Mouse (Mus musculus): ENCODE results near the gene Pdpk1. TPM values are rescaled to one million over a fixed set of nuclear protein-coding genes. Genes with fewer than 3 reads are reported as not detected.

Pdpk1 gene
- polyA plus RNA-seq, 1 experiment from 2014 or later = 32.6 TPM

- H3K4me1 ChIP-seq = peaks cover 6% of the 10 kb centered on the region
- no peak overlapping the region for H3K4me3 ChIP-seq
- no peaks in the 10 kb centered on the region for H3K9me3 ChIP-seq
- H3K27ac ChIP-seq = no peak overlapping the region
- WGBS = 94% methylated on average over 6 of the region's 6 CpGs
- no peak for DNase-seq (ENCODE audit: extremely low spot score, low spot score)
- H3K36me3 ChIP-seq (replicated peaks) = peaks cover 31% of the 10 kb centered on the region
- no peaks in the 10 kb centered on the region for H3K27me3 ChIP-seq (ENCODE audit: poor library complexity, severe bottlenecking)
These were observed 6.4 kb upstream of the Pdpk1 start for GRCm38 (mm10) chr17:24157121-24157520.

- no peaks in the 10 kb centered on the region for H3K27me3 ChIP-seq (ENCODE audit: poor library complexity, severe bottlenecking)
- no peaks in the 10 kb centered on the region for H3K9me3 ChIP-seq
- H3K36me3 ChIP-seq (replicated peaks) = peaks cover 31% of the 10 kb centered on the region
- DNase-seq (ENCODE audit: extremely low spot score, low spot score) = no peak
- H3K4me1 ChIP-seq = peaks cover 11% of the 10 kb centered on the region
- H3K27ac ChIP-seq = no peak overlapping the region
- no peak overlapping the region for H3K4me3 ChIP-seq
- 80% methylated on average over 3 of the region's 3 CpGs for WGBS
These were observed 5.7 kb upstream of the Pdpk1 start for GRCm38 (mm10) chr17:24156394-24156793.

GRCm38 (mm10) chr17:24155742-24156141 lies 5.0 kb upstream of the Pdpk1 start:
- WGBS = 93% methylated on average over 9 of the region's 9 CpGs
- no peak overlapping the region for H3K4me3 ChIP-seq

GRCm38 (mm10) chr17:24154463-24154862 lies 3.7 kb upstream of the Pdpk1 start:
- Histone ChIP-seq H3K36me3 (replicated peaks) (peaks cover 31% of the 10 kb centered on the region), H3K27me3 (ENCODE audit: poor library complexity, severe bottlenecking) (no peaks in the 10 kb centered on the region), H3K4me1 (peaks cover 11% of the 10 kb centered on the region), H3K9me3 (no peaks in the 10 kb centered on the region), H3K27ac (no peak overlapping the region), H3K4me3 (no peak overlapping the region)
- no peak for DNase-seq (ENCODE audit: extremely low spot score, low spot score)
- WGBS = 81% methylated on average over 3 of the region's 3 CpGs

More at GRCm38 (mm10) chr17:24155742-24156141, 5.0 kb upstream of the Pdpk1 start:
- Histone ChIP-seq H3K27me3 (ENCODE audit: poor library complexity, severe bottlenecking) (no peaks in the 10 kb centered on the region), H3K9me3 (no peaks in the 10 kb centered on the region), H3K36me3 (replicated peaks) (peaks cover 31% of the 10 kb centered on the region), H3K27ac (no peak overlapping the region), H3K4me1 (peaks cover 11% of the 10 kb centered on the region)
- no peak for DNase-seq (ENCODE audit: extremely low spot score, low spot score)

GRCm38 (mm10) chr17:24151890-24152563 lies 1.3 kb upstream of the Pdpk1 start:
- peaks cover 20% of the 10 kb centered on the region for H3K36me3 ChIP-seq (replicated peaks)
- H3K4me1 ChIP-seq = peaks cover 11% of the 10 kb centered on the region
- WGBS = 2% methylated on average over 26 of the region's 26 CpGs
- peak overlapping the region; percentile 53 for H3K4me3 ChIP-seq
- H3K27ac ChIP-seq = peak overlapping the region; percentile 30; the same call in 1 of the 2 replicates
- no peaks in the 10 kb centered on the region for H3K27me3 ChIP-seq (ENCODE audit: poor library complexity, severe bottlenecking)
- no peaks in the 10 kb centered on the region for H3K9me3 ChIP-seq
- DNase-seq (ENCODE audit: extremely low spot score, low spot score) = peak; percentile 79

GRCm38 (mm10) chr17:24151382-24151781 lies 658 bp upstream of the Pdpk1 start:
- peaks cover 11% of the 10 kb centered on the region for H3K4me1 ChIP-seq
- H3K9me3 ChIP-seq = no peaks in the 10 kb centered on the region
- H3K27me3 ChIP-seq (ENCODE audit: poor library complexity, severe bottlenecking) = no peaks in the 10 kb centered on the region
- WGBS = 21% methylated on average over 7 of the region's 7 CpGs
- H3K36me3 ChIP-seq (replicated peaks) = peaks cover 17% of the 10 kb centered on the region
- peak overlapping the region; percentile 53 for H3K4me3 ChIP-seq
- DNase-seq (ENCODE audit: extremely low spot score, low spot score) = no peak
- no peak overlapping the region for H3K27ac ChIP-seq

GRCm38 (mm10) chr17:24149421-24149820 lies 1.3 kb downstream of the Pdpk1 start:
- 0 out of 2 replicates have a peak, but pooled peaks cover under 1% of the 10 kb centered on the region for H3K36me3 ChIP-seq (replicated peaks)
- 89% methylated on average over 7 of the region's 7 CpGs for WGBS

GRCm38 (mm10) chr17:24142897-24143296 lies 7.8 kb downstream of the Pdpk1 start:
- Histone ChIP-seq H3K9me3 (no peaks in the 10 kb centered on the region), H3K27ac (no peak overlapping the region), H3K36me3 (replicated peaks) (no peaks in the 10 kb centered on the region; the same call in 1 of the 2 replicates), H3K4me1 (peaks cover 18% of the 10 kb centered on the region), H3K4me3 (no peak overlapping the region), H3K27me3 (ENCODE audit: poor library complexity, severe bottlenecking) (no peaks in the 10 kb centered on the region)
- 57% methylated on average over 2 of the region's 2 CpGs for WGBS
- no peak for DNase-seq (ENCODE audit: extremely low spot score, low spot score)

More at GRCm38 (mm10) chr17:24149421-24149820, 1.3 kb downstream of the Pdpk1 start:
- no peak for DNase-seq (ENCODE audit: extremely low spot score, low spot score)
- H3K9me3 ChIP-seq = no peaks in the 10 kb centered on the region
- no peaks in the 10 kb centered on the region for H3K27me3 ChIP-seq (ENCODE audit: poor library complexity, severe bottlenecking)
- H3K4me1 ChIP-seq = peaks cover 11% of the 10 kb centered on the region
- no peak overlapping the region for H3K4me3 ChIP-seq
- H3K27ac ChIP-seq = no peak overlapping the region

- Histone ChIP-seq H3K4me1 (peaks cover 18% of the 10 kb centered on the region), H3K9me3 (no peaks in the 10 kb centered on the region), H3K4me3 (peak overlapping the region; percentile 100), H3K27ac (peak overlapping the region; percentile 93), H3K36me3 (replicated peaks) (no peaks in the 10 kb centered on the region; the same call in 1 of the 2 replicates), H3K27me3 (ENCODE audit: poor library complexity, severe bottlenecking) (no peaks in the 10 kb centered on the region)
- DNase-seq (ENCODE audit: extremely low spot score, low spot score) = peak; percentile 94
- under 1% methylated on average over 57 of the region's 57 CpGs for WGBS
These were observed 9.3 kb downstream of the Pdpk1 start for GRCm38 (mm10) chr17:24141425-24141920.

GRCm38 (mm10) chr17:24140845-24141424 lies 9.8 kb downstream of the Pdpk1 start:
- peak overlapping the region; percentile 93 for H3K27ac ChIP-seq
- H3K4me3 ChIP-seq = peak overlapping the region; percentile 100
- no peak for DNase-seq (ENCODE audit: extremely low spot score, low spot score)
- WGBS = under 1% methylated on average over 43 of the region's 43 CpGs
- H3K4me1 ChIP-seq = peaks cover 18% of the 10 kb centered on the region
- no peaks in the 10 kb centered on the region for H3K9me3 ChIP-seq
- no peaks in the 10 kb centered on the region for H3K27me3 ChIP-seq (ENCODE audit: poor library complexity, severe bottlenecking)
- H3K36me3 ChIP-seq (replicated peaks) = no peaks in the 10 kb centered on the region; the same call in 1 of the 2 replicates

GRCm38 (mm10) chr17:24139968-24140367 lies 10.8 kb downstream of the Pdpk1 start:
- peaks cover 18% of the 10 kb centered on the region for H3K4me1 ChIP-seq
- H3K4me3 ChIP-seq = peak overlapping the region; percentile 100
- no peaks in the 10 kb centered on the region; the same call in 1 of the 2 replicates for H3K36me3 ChIP-seq (replicated peaks)
- H3K27me3 ChIP-seq (ENCODE audit: poor library complexity, severe bottlenecking) = no peaks in the 10 kb centered on the region
- H3K27ac ChIP-seq = no peak overlapping the region
- DNase-seq (ENCODE audit: extremely low spot score, low spot score) = no peak
- WGBS = 93% methylated on average over 4 of the region's 4 CpGs
- H3K9me3 ChIP-seq = no peaks in the 10 kb centered on the region

GRCm38 (mm10) chr17:24139256-24139655 lies 11.5 kb downstream of the Pdpk1 start:
- no peaks in the 10 kb centered on the region for H3K27me3 ChIP-seq (ENCODE audit: poor library complexity, severe bottlenecking)
- no peaks in the 10 kb centered on the region; the same call in 1 of the 2 replicates for H3K36me3 ChIP-seq (replicated peaks)
- 89% methylated on average over 3 of the region's 3 CpGs for WGBS
- H3K4me3 ChIP-seq = no peak overlapping the region
- DNase-seq (ENCODE audit: extremely low spot score, low spot score) = no peak
- H3K9me3 ChIP-seq = no peaks in the 10 kb centered on the region
- no peak overlapping the region for H3K27ac ChIP-seq
- peaks cover 18% of the 10 kb centered on the region for H3K4me1 ChIP-seq

Data from forebrain, embryonic 10.5 days (tissue).